Mouse (Mus musculus): ENCODE results near the gene Catsperz.
"Not testable (repeated sequence)": the region's sequence is repeated elsewhere in the genome, so short reads cannot be mapped to it uniquely, and the experiment has no call there.

Catsperz gene

GRCm38 (mm10) chr19:6909021-6909420, 16.2 kb downstream of the Catsperz start:
- no peak for DNase-seq (ENCODE audit: low spot score in 2 of 2)

DNA sequence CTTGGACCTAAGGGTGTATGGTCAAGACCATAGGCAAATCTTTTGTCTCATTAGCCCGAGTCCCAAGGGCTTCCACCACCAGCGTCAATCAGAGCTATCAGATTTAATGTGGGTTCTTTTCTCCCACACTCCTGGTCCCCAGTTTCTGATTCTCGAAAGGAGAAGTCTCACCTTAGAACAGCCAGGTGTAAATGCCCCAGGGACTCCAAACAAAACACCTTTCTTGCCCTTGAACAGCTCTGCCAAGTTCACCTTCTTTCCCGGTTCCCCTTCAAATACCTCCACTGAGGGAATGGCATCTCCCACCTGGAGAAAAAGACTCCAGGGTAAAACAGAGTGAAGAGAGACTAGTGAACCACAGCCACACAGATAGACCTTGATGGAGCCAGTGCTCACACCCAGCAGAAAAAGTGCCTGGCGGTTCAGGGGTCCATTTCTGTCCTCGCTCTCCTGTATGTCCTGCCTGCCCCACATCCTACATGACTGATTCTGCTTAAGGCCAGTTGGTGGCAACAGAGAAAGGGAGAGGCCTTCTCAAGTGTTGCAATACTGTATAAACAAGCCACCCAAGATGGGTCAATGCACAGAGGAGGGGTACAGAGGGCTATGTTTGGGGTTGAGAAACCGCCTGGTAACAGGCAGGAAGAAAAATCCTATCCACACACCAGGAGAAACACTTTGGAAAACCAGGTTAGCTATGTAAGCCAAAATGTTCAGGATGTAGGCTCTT, 17.2 kb downstream of the Catsperz start:
- no peak for DNase-seq (ENCODE audit: low spot score in 2 of 2)

- no peak for DNase-seq (ENCODE audit: low spot score in 2 of 2)
These were observed 18.1 kb downstream of the Catsperz start for GRCm38 (mm10) chr19:6907094-6907493.

DNA sequence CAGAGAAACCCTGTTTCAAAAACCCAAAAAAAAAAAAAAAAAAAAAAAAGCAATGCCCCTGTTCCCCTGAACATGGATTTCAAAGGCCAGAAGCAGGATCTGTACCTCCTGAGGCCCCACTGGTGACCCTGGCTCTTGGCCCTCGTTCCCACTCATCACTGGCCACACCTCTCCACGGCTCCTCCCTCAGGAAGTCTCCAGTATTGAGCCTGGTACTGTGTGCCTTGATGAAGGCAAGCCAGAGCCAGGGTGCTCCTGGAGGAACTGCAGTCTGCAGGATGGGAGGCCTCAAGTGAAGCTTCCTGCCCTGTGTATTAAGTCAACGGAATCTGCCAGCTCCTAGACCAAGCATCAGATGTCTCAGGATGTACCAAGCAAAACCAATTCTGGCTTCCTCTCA, 19.0 kb downstream of the Catsperz start:
- no peak for DNase-seq (ENCODE audit: low spot score in 2 of 2)

DNA sequence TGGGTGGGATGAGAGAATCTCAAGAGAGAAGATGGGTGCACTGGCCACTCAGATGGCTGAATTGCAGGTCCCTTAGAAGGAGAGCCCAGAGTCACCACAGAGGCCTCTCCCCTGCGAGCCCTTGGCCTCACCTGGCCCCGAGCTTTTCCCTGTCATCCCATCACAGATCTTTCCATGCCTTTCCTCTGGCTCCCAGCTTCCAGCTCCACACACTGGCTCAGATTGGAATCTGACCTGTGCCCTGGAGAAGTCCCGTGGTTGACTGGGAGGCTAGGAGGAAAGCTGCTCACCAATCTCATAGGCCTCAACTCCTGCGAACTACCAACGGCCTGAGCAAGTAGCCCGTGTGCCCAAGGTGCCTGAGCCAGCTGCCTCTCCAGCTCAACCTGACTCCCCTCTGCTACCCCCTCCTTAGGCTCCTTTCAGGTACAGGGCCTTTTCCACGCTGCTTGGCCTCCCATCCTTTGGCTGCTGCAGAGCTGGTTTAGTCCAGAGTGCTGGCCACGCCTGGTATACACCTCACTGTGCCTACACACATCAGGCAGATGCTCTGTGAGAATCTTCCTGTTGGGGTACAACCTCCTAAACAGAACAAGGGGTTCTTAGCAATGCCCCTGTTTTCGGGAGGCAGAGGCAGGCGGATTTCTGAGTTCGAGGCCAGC, 19.6 kb downstream of the Catsperz start:
- no peak for DNase-seq (ENCODE audit: low spot score in 2 of 2)

DNA sequence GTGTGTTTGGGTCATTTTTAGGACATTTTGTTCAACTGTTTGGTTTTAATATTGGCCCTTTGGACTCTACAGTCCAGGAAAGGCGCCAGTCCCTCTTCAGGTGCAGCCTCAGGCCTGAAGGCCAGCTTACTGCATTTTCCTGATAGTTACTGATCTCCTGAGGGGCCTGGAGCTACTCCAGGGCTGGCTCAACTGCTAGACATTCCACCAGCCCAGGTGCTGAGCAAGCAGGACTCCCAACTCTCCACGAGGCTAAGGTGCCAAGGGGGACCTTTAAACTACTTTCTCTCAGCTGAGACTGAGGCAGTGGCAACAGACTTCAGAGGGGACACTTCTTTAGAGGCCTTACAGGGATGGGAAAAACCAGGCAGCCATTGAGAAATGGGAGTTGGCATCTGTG, 20.3 kb downstream of the Catsperz start:
- DNase-seq (ENCODE audit: low spot score in 2 of 2) = no peak

GRCm38 (mm10) chr19:6903031-6903430, 22.1 kb downstream of the Catsperz start:
- DNase-seq (ENCODE audit: low spot score in 2 of 2) = no peak

DNA sequence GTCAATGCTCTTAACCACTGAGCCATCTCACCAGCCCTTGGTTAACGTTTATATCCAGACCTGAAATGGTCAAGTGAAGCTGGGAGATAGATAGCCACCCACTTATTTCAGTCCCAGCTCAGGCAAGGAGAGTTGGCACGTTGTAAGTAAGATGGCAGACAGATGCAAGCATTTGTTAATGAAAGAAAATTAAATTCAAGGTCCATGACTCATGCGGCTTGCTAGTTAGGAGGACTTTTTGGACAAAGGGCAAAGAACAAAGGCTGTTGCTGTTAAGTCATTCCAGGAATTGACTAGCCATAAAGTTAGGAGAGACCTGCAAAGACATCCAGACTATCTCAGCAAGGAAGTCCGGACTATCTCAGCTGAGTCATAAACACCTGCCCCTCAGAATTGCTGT, 25.5 kb downstream of the Catsperz start:
- no peak for DNase-seq (ENCODE audit: low spot score in 2 of 2)

DNA sequence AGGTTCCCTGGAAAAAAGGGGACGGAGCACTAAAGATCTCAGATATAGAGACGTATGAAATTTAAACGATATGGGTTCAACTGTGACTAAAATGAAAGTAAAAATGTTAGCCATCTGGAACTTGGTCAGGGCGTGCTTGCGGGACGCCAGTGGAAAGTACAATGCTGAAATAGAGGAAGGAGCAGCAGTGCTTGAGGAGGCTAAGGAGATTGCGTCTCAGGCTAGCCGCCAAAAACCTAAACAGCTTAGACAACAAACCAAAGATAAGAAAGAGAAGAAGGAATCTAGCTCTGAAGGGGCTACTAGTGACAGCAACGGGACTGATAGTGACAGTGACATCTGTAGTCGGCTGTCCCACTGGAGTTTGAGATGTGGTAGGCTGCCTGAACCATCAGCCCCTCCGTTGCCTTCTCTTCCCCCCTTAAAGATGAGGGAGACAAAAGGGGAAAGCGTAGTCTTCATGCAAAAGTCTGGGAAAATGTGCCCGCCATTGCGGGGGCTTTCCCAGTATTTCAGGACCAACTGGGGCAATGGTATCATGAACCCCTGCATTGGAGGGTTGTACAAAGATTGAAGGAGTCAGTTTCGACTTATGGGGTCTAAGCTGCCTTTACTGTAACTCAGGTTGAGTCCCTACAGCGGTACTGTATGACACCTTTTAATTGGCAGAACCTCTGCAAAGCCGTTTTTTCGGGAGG, 29.4 kb downstream of the Catsperz start:
- DNase-seq (ENCODE audit: low spot score in 2 of 2) = not testable (repeated sequence)

DNA sequence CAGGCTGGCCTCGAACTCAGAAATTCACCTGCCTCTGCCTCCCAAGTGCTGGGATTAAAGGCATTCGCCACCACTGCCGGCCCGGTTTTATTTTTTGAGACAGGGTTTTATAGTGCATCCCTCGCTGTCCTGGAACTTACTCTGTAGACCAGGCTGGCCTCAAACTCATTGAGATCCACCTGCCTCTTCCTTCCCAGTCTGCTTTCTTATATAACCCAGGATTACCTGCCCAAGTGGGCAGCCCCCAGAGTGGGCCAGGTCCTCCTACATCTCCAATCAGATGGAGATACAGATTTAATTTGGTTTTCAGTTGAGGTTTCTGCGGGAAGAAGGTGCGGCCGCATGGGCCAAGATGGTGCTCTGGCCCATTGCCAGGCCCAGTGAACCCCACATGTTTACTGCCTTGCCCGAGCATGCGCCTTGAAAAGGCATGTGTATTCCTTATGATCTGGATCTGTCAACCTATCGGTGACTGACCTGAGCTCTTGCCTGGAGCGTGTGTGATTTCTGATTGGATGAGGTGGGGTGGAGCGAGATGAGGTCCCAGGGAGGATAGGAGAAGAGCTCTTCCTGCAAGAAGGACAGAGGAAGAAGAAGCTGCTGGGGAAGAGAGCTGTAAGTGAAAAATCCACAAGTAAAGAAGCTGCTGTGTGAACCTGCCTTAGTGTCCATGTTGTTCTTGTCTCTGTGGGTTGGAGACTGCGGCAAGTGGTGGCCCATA, 31.3 kb downstream of the Catsperz start:
- DNase-seq (ENCODE audit: low spot score in 2 of 2) = no peak

DNA sequence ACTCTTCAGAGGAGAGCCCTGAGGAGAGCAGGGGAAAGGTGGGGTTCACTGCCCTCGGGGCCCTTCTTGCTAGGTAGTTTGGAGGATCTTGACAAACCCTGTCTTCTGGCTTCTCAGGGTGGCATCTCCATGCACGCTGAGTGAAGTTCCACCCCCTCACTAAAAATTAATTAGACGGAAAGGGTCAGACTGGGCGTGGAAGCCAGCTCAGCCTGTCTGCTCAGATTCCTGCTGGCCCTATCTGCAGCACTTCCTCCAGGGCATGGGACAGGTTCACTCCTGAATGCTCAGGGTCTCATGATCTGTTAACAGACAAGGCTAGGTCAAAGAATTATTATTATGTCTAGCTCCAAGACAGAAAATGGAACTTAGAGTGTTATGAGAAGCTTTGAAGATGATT, 32.7 kb downstream of the Catsperz start:
- no peak for DNase-seq (ENCODE audit: low spot score in 2 of 2)

DNA sequence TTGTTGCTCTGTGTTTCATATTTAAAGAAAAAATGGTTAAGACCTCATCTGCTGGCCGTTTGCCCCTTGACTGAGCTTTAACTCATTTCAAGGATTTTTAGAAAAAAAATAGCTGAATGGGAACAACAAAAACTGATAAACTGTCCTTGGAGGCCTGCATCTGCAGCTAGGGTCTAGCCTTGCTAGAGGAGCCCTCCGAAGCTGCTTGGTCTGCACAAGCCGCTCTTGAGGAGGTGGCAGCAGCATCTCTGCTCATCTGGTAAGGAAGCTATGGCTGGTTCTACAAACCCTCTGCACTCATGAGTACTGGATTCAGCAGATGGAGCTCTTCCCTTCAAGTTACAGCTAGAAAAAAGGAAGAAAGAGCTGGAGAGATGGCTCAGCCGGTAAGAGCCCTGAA, 47.2 kb downstream of the Catsperz start:
- DNase-seq (ENCODE audit: low spot score in 2 of 2) = no peak

DNA sequence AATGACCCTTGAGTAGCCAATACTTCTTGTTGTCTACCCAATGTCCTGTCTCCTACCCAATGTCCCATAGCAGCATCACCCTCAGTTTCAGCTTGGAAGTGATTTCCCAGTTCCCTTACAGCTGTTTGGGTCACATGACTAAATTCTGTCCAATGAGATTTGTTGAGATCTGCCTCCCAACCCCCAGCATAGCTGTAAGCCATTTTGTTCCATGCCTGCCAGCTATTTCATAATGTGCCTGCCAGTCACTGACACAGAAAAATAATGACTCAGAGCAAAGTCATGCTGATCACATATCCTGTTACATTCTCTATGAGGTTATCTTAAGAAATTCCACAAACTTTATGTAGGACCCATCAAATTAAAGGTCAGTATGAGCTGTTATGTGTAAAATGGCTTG, 48.4 kb downstream of the Catsperz start:
- no peak for DNase-seq (ENCODE audit: low spot score in 2 of 2)

- no peak for DNase-seq (ENCODE audit: low spot score in 2 of 2)
These were observed 49.3 kb downstream of the Catsperz start for GRCm38 (mm10) chr19:6875834-6876233.

GRCm38 (mm10) chr19:6874257-6874656, 50.9 kb downstream of the Catsperz start:
- no peak for DNase-seq (ENCODE audit: low spot score in 2 of 2)

- DNase-seq (ENCODE audit: low spot score in 2 of 2) = no peak
These were observed 52.5 kb downstream of the Catsperz start for GRCm38 (mm10) chr19:6872701-6873100.

Measured in frontal cortex, postnatal 10 days (tissue).